Mouse (Mus musculus) large intestine, adult 2 months (tissue): ENCODE results near the gene Atxn1. TPM values are rescaled to one million over a fixed set of nuclear protein-coding genes. Genes with fewer than 3 reads are reported as not detected.

Source experiments
- DNase-seq: peaks from one replicate; pipeline ENCODE4 v3.0.0-alpha.2; 2012; ENCODE audit warnings: low read depth, low spot score
- WGBS: fragments of 180-500 bp; shearing (Covaris S2); methylation state at CpG from one replicate; pipeline ENCODE4 v1.1.7; 2018; 5-methylcytosine and 5-hydroxymethylcytosine counted together
- polyA plus RNA-seq: library from polyadenylated mRNA; depleted of rRNA; stranded (reverse); fragments of >200 nt; gene quantifications from 2 replicates; pipeline ENCODE4 v1.2.3, GENCODE M21; 2012

The Atxn1 gene
- polyA plus RNA-seq, 1 experiment: 6.3 TPM

GRCm38 (mm10) chr13:45906438-45907166 lies 58.2 kb downstream of the Atxn1 start:
- 55% methylated on average over 10 of the region's 10 CpGs for WGBS
- DNase-seq: no peak

DNA sequence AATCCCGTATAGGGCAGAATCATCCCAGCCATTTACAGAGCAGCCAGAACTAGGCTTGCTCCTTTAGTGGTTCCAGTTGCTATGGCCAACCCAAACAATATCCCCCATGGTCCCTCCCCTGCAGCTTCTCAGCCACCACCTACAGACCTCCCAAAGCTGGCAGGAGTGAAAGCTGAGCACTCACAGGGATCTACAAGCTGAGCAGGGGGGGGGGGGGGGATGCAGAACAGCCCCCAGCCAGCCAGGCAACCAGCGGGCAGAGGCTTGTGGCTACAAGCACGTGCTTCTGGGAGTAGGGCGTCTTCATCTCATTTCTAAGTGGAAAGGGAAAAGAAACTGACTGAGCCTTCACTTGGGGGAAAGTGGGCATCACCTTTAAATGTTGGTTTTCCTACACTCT lies 59.9 kb downstream of the Atxn1 start:
- no peak for DNase-seq
- 76% methylated on average over 4 of the region's 4 CpGs for WGBS

DNA sequence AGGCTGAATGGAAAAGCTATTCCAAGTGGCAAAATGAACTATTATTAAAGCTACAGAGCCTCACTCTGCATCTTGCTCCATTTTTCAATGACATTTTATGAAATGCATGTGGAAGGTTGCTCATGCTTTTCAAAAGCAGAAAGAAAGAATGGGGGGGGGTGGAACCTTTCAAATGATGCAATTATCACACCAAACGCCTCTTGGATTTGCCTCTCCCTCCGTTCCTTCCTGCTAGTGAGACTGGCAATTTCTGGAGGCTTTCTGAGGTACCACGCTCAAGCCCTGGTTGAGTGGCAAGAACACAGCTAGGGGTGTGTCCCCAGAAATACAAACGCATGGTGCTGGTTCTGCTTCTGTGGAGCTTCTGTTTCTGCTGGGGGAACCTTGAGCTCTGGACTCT lies 60.4 kb downstream of the Atxn1 start:
- 42% methylated on average over 4 of the region's 4 CpGs for WGBS

DNA sequence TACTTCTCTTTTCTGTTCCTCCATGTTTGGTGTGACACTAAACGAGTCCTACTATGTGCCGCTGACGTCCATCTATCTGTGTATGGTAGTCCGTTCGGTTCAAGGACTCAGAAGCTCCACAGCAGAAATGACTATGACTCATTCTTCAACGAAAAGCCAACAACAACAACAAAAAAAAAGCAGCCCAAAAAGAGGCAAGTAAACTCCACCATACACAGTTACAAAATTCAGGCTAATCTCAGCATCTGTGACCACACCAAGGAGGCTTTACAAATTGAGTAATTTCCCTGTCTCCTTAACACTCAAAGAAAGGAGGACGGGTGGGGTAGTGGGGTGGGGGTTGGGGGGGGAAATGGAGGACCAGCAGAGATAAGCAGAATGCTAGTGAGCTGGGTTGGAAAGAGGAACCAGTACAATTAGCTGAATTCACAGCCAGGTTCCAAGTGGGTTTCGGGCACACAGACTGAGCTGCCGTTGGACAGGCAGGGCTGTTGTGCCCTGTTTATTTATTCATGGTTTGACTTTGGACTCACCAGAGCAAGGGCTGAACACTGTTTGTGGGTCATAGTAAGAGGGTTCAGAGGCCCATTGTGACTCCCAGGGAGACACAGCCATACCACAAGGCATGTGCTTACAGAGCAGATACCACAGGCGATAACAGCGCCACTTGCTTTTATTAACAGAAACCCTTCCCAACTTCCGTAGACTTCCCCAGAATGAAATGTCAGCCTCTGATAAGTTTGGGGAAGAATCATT lies 61.1 kb downstream of the Atxn1 start:
- WGBS: 34% methylated on average over 12 of the region's 12 CpGs

More for the DNA sequence above, 60.4 kb downstream of the Atxn1 start:
- DNase-seq: no peak

GRCm38 (mm10) chr13:45902457-45902856 lies 62.4 kb downstream of the Atxn1 start:
- 98% methylated on average over 5 of the region's 5 CpGs for WGBS
- DNase-seq: no peak

More for the DNA sequence above, 61.1 kb downstream of the Atxn1 start:
- peak; percentile 29 for DNase-seq

GRCm38 (mm10) chr13:45900776-45901175 lies 64.0 kb downstream of the Atxn1 start:
- WGBS: 85% methylated on average over 8 of the region's 8 CpGs
- DNase-seq: no peak

DNA sequence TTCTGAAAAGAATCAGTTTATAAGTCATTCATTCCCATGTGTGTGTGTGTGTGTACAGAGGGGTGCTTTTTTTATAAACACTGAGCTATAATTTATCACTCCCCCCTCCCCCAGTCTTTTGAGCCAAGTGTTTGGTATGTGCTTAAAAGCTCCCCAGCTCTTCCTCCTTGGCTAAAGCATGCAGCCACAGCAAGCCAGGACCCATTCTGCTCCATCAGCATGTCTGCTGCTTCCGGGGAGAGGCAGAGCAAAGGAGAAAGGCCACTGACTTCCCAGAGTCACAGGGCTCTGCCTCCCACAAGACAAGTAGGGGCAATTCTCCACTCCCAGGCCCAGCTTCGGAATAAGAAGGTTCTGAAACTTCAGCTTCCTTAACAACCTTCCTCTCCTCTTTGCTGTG lies 67.2 kb downstream of the Atxn1 start:
- 8% methylated on average over 2 of the region's 2 CpGs for WGBS
- no peak for DNase-seq

DNA sequence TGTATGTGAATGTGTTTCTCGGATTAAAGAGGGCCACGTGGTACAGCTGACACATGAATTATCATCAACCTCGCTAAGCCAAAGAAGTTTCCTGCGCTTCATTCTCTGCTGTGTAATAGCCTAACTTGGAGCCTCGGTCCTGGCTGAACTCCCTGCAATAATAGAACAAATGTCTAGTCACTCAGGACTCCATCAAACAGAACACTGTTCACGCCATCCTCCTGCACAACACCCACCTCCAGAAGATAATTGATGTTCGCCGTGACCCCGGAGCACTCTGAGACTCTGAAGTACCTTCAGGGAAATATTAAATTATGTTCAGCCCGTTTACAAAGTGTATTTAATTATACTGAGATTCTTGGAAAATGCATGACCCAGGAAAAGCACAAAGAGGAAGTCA lies 70.0 kb downstream of the Atxn1 start:
- WGBS: 73% methylated on average over 10 of the region's 10 CpGs
- DNase-seq: no peak

- DNase-seq: no peak
- WGBS: 80% methylated on average over 6 of the region's 6 CpGs
Measured at GRCm38 (mm10) chr13:45894234-45894633, 70.6 kb downstream of the Atxn1 start.

- WGBS: 84% methylated on average over 2 of the region's 2 CpGs
- no peak for DNase-seq
Measured at GRCm38 (mm10) chr13:45891073-45891472, 73.7 kb downstream of the Atxn1 start.

DNA sequence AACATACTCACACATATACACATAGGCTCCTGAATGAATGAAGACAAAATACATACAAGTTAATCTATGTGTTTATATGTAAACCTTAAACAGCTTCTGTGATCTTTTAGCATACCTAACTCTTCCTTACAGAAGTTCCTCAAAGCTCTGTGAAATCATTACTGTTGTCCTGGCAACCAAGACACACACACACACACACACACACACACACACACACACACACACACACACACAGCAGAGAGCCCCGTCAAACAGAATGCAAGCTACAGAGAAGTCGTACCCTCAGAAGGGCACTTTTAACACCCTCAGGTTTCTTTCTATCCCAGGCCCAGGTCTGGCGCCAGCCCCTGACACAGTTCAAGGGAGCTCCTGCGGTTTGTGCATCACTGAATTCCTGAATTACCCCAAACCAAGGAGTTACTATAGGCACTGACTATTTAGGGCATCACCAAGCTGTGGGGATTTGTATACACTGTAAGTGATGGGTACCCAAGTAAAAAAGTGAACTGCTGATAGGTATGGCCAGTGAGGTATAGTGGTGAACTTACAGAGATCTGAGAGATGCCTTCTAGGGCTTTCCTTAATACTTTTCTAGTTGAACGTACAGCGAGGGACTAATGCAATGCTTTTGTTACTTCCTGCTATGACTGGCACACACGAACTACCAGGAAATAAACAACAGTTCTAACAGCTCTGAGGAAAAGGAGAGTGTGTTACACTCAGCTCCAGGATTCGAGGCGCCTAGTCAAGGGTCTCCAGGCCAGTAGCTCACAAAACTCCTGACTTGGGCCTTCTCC lies 75.7 kb downstream of the Atxn1 start:
- 55% methylated on average over 9 of the region's 9 CpGs for WGBS

GRCm38 (mm10) chr13:45884878-45885277 lies 79.9 kb downstream of the Atxn1 start:
- no peak for DNase-seq
- WGBS: 82% methylated on average over 7 of the region's 7 CpGs

More for the DNA sequence above, 75.7 kb downstream of the Atxn1 start:
- no peak for DNase-seq

GRCm38 (mm10) chr13:45883791-45884238 lies 81.0 kb downstream of the Atxn1 start:
- DNase-seq: no peak
- WGBS: 77% methylated on average over 10 of the region's 10 CpGs

DNA sequence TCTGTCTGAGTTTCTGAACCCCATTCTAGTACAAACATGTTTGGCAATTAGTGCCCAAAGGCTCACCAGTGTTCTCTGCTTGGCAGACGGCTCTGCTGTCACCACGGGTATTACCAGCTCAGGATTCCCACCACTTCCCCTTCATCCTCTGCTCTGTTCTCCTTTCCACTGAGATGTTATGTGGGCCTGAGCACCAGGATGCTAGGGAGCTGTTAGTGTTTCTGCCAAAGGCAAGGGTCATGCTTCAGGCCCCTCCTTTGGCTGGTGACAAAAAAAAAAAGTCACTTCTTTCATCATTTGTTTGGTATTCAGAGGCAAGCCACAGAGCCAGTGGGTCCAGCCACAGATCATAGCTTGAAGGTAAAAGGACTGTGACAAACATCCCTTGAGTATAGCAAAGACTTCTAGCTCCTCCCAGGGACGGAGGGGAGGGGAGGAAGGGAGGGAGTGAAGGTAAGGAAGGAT lies 81.8 kb downstream of the Atxn1 start:
- WGBS: 67% methylated on average over 3 of the region's 3 CpGs
- DNase-seq: no peak

DNA sequence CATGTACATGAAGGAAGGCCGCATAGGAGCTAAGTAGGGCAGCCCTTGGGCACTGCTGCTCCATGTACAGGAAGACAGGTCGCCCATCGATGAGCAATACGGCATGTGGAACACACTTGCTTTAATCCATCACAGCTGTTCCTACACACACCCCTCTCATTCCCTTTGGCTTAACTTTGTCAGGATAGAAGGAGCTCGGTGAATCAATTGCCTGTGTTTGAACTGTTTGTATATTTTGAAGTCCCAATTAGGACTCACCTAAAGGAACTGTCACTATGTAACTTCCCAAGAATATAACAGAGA lies 84.3 kb downstream of the Atxn1 start:
- no peak for DNase-seq

DNA sequence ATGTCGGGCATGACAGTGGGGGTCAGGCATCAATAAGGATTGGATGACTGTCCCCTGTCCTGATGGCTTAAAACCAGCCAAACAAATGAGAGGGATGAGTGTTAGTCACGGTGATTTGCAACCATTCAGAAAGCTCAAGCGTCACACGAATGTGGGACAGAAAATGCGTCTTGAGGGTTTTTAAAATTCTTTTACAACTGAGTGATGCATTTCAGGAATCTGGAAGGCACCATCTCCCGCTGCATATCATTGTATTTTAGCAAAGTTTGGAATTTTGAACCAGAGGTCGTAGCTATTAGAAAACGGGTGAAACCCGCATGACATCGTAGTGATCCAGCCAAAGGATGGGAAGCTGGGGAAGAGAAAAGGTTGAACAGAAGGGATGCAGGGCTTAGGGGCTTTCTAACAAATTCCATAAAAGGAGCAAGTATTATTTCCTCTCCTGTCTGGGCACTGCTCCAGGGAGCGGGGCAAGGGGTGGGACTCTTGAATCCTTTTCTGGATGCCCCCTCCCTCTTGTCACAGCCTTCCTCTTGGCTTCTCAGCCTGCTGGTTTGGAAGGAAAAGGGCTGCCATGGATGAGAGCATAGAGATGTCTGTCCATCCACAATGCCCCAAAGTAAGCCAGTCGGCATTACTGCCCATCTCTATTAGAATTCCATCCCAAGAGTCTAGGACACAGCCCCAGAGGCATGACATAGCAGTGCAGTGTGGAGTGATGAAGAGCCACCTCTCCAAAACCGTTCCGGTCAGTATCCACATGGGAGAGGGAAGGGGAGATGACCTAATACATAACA lies 84.9 kb downstream of the Atxn1 start:
- 87% methylated on average over 14 of the region's 14 CpGs for WGBS
- no peak for DNase-seq

More for the DNA sequence above, 84.3 kb downstream of the Atxn1 start:
- WGBS: 80% methylated on average over 5 of the region's 5 CpGs

DNA sequence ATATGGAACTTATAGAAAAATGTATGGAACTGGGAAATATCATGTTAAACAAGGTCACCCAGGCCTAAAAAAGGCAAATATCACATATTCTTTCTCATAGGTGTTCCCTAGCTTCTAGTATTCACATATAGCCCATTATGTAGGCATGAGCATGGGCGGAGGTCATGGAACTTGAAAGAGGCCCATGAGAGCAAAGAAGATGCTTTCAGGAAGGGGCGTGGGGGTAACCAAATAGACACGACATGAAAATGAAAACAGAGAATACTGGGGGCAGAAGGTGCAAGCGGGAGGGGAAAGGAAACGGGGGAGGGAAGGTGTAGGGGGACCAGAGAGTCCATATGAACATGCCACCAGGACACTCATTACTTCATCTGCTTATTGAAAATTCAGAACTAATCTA lies 87.9 kb downstream of the Atxn1 start:
- WGBS: 79% methylated on average over 5 of the region's 5 CpGs
- no peak for DNase-seq

DNA sequence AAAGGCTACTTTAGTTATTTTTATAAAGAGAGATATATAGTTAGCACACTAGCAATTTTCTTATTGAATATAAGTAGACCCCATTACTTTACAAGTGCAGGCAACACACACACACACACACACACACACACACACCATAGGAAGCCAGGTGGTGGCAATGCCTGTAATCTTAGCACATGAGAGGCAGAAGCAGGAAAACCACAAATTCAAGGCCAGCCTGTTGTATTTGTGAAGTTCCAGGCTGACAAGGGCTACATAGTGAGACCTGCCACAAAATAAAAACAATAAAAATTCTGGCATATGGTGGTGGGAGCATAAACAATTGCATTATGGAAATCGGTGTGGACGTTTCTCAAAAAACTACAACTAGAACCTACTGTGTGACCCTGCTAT lies 88.4 kb downstream of the Atxn1 start:
- 90% methylated on average over 2 of the region's 2 CpGs for WGBS
- no peak for DNase-seq

DNA sequence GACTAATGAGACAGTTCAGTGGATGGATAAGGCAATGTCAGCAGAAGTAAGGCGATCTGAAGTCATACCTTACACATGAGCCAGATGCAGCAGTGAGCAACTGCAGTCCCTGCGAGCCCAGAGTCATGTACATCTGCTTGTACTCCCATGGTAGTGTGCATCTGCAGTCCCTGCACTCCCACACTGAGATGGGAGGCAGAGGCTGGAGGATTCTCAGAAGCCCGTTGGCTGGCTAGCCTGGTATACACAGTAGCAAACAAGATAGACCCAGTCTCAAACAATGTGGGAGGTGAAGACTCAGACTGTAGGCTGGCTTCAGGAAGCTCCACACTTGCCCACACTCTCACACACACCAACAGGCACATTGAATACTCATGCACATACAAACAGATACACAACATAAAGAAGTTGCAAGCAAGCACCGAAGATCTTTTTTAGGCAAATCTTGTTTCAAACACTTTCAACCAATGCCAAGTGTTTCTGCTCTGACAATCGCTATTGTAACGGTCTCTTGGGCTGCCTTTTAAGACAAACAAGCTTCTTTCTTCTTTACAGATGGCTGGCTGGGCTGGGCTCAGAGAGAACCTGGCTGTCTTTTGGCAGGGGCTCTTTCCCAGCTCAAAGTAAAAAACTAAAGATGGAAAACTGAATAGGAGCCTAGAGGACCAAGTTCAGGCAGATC lies 89.0 kb downstream of the Atxn1 start:
- no peak for DNase-seq
- WGBS: 80% methylated on average over 6 of the region's 6 CpGs
